Mouse (Mus musculus): ENCODE measurements around the gene Eci3. TPM values are rescaled to one million over a fixed set of nuclear protein-coding genes. Genes with fewer than 3 reads are reported as not detected.
A peak's percentile ranks its signal among the peaks of the same experiment; 100 is the strongest.
"Not testable (repeated sequence)": the region's sequence is repeated elsewhere in the genome, so short reads cannot be mapped to it uniquely, and the experiment has no call there.

Eci3 gene
- polyA plus RNA-seq (2014; fragmentation: Nextera tagmentation; extraction: Ambion mirVana), result 0.16 and 0.42 TPM in 2 replicates

DNA sequence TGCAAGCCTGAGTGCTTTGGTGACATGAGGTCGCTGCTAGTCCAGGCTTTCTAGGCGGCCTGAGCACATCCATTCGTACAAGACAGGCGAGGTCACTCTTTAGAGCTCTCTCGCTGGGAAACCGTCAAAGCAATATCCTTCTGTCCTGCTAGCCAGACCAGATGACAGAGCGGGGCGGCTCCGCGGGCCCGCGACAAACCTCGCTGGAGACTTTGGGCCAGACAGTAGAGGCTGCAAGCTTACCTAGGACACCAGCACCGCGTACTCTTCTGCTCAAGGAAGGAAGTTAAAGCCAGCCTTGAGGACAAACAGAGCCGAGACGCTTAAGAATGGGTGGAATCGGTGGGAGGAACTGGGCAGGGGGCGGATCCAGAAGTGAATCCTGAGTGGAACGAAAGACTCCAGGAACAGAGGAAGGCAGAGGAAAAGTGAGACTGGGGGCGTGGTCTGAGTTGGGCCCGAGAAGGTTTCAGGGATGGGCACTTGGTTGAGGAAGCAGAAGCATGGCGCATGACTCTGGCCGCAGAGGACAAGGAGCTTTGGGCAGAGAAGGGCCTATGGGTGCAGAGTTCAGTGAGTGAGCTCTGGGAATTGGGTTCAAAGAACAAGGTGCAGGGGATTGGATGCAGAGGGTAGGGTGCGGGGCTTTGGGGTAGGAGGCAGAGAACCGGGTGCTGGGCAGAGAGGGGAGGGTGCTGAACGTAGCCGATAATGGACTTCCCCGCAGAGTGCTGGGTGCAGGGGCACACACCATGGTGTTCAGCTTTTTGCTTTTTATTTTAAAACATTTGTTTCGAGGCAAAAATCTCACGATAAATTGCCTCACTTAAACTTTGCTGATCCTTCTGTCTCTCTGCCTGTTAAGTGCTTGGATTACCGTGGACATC lies at the start of gene Eci3:
Gene Eci3 (minus strand): TSS at position 300 of the 887 bp plus-strand sequence.
- DNase-seq, result peak; percentile 49

DNA sequence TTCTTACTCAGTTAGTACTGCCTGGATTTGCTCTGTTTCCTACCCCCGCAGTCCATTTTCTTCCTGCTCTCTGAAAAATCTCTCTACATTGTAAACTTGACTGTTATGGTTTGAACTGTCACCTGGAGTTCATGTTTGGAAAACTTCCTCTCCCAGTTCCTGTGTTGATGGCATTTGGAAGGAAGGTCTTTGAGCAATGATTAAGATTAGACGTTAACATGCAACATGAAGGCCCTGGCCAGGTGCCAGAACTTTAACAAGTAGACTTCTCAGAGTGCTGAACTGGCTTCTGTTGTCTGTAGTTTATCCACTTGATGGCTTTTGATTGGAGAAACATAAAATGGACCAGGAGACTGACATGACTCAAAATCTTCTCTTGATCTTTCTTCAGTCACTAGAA lies 32.3 kb upstream of the Eci3 start:
- Histone ChIP-seq H3K9ac (replicated peaks; ENCODE audit: low read length) (no peak overlapping the region), H3K27ac (replicated peaks; ENCODE audit: low read depth, low read length) (no peak overlapping the region), H3K36me3 (ENCODE audit: control insufficient read depth, insufficient read depth, low read length) (no peaks in the 10 kb centered on the region), H3K4me3 (replicated peaks; ENCODE audit: low read depth, low read length) (no peak overlapping the region), H3K27me3 (ENCODE audit: control insufficient read depth, insufficient read depth, low read length) (no peaks in the 10 kb centered on the region), H3K9me3 (ENCODE audit: control insufficient read depth, low read length) (no peaks in the 10 kb centered on the region), H3K4me2 (ENCODE audit: low read length) (no peak overlapping the region), H3K4me1 (ENCODE audit: control insufficient read depth, insufficient read depth, low read length) (peaks cover 11% of the 10 kb centered on the region; the same call in 1 of the 2 replicates)
- ATAC-seq (ENCODE audit: low FRiP score, low TSS enrichment) (no peak), DNase-seq (peak; percentile 13)
- 78% methylated on average over 2 of the region's 2 CpGs for WGBS

More for the DNA sequence above, at the start of gene Eci3:
- Histone ChIP-seq H3K27me3 (ENCODE audit: control insufficient read depth, insufficient read depth, low read length) (peaks cover 8% of the 10 kb centered on the region; the same call in 1 of the 2 replicates), H3K4me2 (ENCODE audit: low read length) (peak within 1 kb of the TSS; percentile 63), H3K27ac (replicated peaks; ENCODE audit: low read depth, low read length) (no peak within 1 kb of the TSS), H3K4me1 (ENCODE audit: control insufficient read depth, insufficient read depth, low read length) (0 out of 2 replicates have a peak, but pooled peaks cover 3% of the 10 kb centered on the region), H3K36me3 (ENCODE audit: control insufficient read depth, insufficient read depth, low read length) (no peaks in the 10 kb centered on the region), H3K9ac (replicated peaks; ENCODE audit: low read length) (peak within 1 kb of the TSS; percentile 34; the same call in 1 of the 2 replicates), H3K9me3 (ENCODE audit: control insufficient read depth, low read length) (no peaks in the 10 kb centered on the region), H3K4me3 (replicated peaks; ENCODE audit: low read depth, low read length) (peak within 1 kb of the TSS; percentile 32)
- no peak for ATAC-seq (ENCODE audit: low FRiP score, low TSS enrichment)
- WGBS, result 2% methylated on average over 32 of the region's 32 CpGs

DNA sequence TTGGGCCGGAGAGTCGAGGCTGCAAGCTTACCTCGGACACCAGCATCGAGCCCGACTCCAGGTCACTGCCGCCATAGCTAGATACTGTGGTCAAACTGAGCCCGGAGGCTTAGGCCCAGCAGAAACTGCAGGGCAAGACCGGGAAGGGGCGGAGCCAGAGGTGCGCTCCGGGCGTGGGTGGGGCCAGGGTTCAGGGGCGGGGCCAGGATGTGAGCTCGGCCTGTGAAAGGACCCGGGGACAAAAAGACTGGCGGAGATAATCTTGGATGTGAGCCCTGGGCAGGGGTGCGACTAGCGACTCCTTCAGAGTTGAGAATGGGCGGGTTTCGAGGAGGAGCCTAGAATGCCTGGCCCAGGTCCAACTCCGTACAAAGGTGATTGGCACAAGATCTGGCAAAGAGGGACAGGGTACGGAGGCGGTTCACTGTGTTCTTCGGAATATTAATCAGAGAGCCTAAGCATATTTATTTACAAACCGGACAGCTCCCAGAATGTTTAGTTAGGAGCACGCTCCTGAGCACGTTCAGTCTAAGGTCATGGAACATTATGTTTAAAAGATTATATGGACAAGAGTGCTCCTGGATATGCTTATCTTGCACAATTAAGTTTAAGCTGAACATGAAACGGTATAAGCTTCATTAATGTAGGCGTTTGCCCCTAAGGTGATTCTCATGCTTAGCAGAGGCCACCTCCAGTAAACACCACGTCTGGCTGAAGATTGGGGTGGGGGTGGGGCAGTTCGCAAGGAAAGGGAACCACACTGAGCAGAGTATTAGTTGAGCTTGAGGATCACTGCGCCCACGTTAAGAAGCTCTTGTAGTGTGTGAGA lies 30.6 kb upstream of the Eci3 start:
- peak overlapping the region; percentile 76 for H3K27ac ChIP-seq (replicated peaks; ENCODE audit: low read depth, low read length)
- no peaks in the 10 kb centered on the region for H3K27me3 ChIP-seq (ENCODE audit: control insufficient read depth, insufficient read depth, low read length)
- ATAC-seq (ENCODE audit: low FRiP score, low TSS enrichment) (peak; percentile 97), DNase-seq (peak; percentile 93)
- peak overlapping the region; percentile 69 for H3K9ac ChIP-seq (replicated peaks; ENCODE audit: low read length)
- H3K36me3 ChIP-seq (ENCODE audit: control insufficient read depth, insufficient read depth, low read length), result peaks cover 9% of the 10 kb centered on the region
- peak overlapping the region; percentile 56 for H3K4me3 ChIP-seq (replicated peaks; ENCODE audit: low read depth, low read length)
- 1% methylated on average over 33 of the region's 33 CpGs for WGBS
- H3K4me2 ChIP-seq (ENCODE audit: low read length), result peak overlapping the region; percentile 73
- peaks cover 11% of the 10 kb centered on the region; the same call in 1 of the 2 replicates for H3K4me1 ChIP-seq (ENCODE audit: control insufficient read depth, insufficient read depth, low read length)
- no peaks in the 10 kb centered on the region for H3K9me3 ChIP-seq (ENCODE audit: control insufficient read depth, low read length)

DNA sequence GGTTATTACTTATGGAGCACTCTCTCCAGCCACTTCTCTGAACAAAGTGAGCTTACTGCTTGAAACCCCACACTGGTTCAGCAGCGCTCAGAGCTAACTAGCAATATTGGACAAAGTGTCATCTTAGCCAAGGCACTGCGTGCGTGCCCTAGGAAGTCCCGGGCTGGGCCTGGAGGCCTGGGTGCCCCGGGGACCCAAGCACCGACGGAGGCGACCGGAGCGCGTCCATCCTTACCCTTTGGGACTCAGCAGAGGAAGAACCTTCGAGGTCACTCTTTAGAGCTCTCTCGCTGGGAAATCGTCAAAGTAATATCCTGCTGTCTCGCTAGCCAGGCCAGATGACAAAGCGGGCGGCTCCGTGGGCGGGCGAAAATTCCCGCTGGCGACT lies 30.0 kb upstream of the Eci3 start:
- Histone ChIP-seq H3K36me3 (ENCODE audit: control insufficient read depth, insufficient read depth, low read length) (peaks cover 14% of the 10 kb centered on the region), H3K9me3 (ENCODE audit: control insufficient read depth, low read length) (no peaks in the 10 kb centered on the region), H3K4me1 (ENCODE audit: control insufficient read depth, insufficient read depth, low read length) (peaks cover 11% of the 10 kb centered on the region; the same call in 1 of the 2 replicates), H3K4me2 (ENCODE audit: low read length) (peak overlapping the region; percentile 73), H3K27me3 (ENCODE audit: control insufficient read depth, insufficient read depth, low read length) (no peaks in the 10 kb centered on the region), H3K4me3 (replicated peaks; ENCODE audit: low read depth, low read length) (peak overlapping the region; percentile 56), H3K27ac (replicated peaks; ENCODE audit: low read depth, low read length) (peak overlapping the region; percentile 76), H3K9ac (replicated peaks; ENCODE audit: low read length) (peak overlapping the region; percentile 69)
- peak; percentile 44 for ATAC-seq (ENCODE audit: low FRiP score, low TSS enrichment)
- 1% methylated on average over 22 of the region's 22 CpGs for WGBS
- DNase-seq, result no peak

DNA sequence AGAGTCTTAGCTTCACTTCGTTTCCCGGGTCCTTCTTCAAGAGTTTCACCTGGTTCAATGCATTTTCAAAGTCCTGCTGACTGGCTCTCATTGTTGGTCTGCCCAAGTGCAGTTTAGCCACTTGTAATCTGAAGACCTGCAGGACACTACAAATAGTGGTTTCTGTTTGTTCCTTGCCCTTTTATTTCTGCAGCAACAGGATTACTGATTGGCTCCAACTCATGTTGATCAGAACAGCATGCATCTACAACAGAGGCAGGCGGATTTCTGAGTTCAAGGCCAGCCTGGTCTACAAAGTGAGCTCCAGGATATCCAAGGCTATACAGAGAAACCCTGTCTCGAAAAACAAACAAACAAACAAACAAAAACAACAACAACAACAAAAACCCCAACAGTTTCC lies 29.5 kb upstream of the Eci3 start:
- Histone ChIP-seq H3K27me3 (ENCODE audit: control insufficient read depth, insufficient read depth, low read length) (no peaks in the 10 kb centered on the region), H3K9me3 (ENCODE audit: control insufficient read depth, low read length) (no peaks in the 10 kb centered on the region), H3K9ac (replicated peaks; ENCODE audit: low read length) (0 out of 2 replicates have a peak overlapping the region, but pooled peaks have one; percentile 5), H3K36me3 (ENCODE audit: control insufficient read depth, insufficient read depth, low read length) (peaks cover 19% of the 10 kb centered on the region), H3K27ac (replicated peaks; ENCODE audit: low read depth, low read length) (peak overlapping the region; percentile 76; the same call in 1 of the 2 replicates), H3K4me3 (replicated peaks; ENCODE audit: low read depth, low read length) (peak overlapping the region; percentile 56), H3K4me1 (ENCODE audit: control insufficient read depth, insufficient read depth, low read length) (peaks cover 11% of the 10 kb centered on the region; the same call in 1 of the 2 replicates), H3K4me2 (ENCODE audit: low read length) (peak overlapping the region; percentile 73)
- 78% methylated on average over 4 of the region's 4 CpGs for WGBS
- peak; percentile 12 for DNase-seq
- no peak for ATAC-seq (ENCODE audit: low FRiP score, low TSS enrichment)

DNA sequence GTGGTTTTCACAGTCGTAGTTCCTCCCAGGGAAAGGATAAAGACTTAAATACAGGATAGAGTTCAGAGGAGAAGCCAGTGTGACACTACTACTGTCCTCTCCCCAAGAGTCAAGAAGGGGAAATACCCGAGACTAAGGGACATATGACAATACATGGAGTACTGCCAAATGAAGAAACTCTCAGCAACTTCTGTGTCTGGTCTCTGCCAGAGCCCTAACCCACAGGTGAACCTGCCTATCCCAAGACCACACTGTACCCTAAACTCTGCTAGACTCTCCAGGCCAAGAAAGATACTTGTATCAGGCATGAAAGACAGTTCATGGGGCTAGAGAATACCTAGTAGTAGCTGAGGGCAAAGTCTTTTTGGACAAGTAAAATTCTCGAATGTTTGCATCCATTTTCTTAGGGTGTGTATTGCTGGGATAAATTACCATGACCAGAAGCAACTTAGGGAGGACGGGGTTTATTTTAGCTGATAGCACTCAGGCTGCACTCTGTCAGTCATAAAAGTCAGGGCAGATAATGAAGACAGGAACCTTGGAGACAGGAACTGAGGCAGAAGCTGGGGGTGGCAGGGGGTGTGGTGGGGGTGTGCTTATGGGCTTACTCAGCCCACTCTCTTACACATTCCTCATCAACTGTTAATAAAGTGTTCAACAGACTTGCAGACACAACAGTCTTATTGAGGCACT lies 28.1 kb upstream of the Eci3 start:
- no peak overlapping the region for H3K27ac ChIP-seq (replicated peaks; ENCODE audit: low read depth, low read length)
- 75% methylated on average over 4 of the region's 4 CpGs for WGBS

DNA sequence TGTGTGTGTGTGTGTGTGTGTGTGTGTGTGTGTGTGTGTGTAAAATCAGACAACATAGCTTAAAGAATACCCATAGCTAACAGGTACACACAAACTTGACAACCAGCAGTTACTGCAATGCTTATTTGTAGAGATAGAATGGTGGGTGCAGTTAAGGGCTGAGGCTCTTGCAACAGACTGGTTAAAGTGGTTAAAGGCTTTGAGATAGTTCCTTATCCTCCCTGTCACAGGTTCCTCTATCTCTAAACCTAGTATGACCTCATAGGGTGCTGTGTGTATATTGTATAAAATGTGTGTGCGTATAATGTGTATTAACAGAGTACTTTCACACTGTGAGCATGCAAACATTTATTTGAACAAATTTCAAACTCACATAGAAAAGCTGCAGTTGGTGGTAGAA lies 19.9 kb upstream of the Eci3 start:
- not testable (repeated sequence) for H3K9ac ChIP-seq (replicated peaks; ENCODE audit: low read length); H3K27me3 ChIP-seq (ENCODE audit: control insufficient read depth, insufficient read depth, low read length); H3K4me3 ChIP-seq (replicated peaks; ENCODE audit: low read depth, low read length); H3K9me3 ChIP-seq (ENCODE audit: control insufficient read depth, low read length); H3K4me2 ChIP-seq (ENCODE audit: low read length); H3K4me1 ChIP-seq (ENCODE audit: control insufficient read depth, insufficient read depth, low read length); ATAC-seq (ENCODE audit: low FRiP score, low TSS enrichment); H3K27ac ChIP-seq (replicated peaks; ENCODE audit: low read depth, low read length); DNase-seq
- peaks cover 61% of the 10 kb centered on the region for H3K36me3 ChIP-seq (ENCODE audit: control insufficient read depth, insufficient read depth, low read length)
- WGBS, result 100% methylated on average over 1 of the region's 1 CpGs

More for the DNA sequence above, 28.1 kb upstream of the Eci3 start:
- Histone ChIP-seq H3K4me1 (ENCODE audit: control insufficient read depth, insufficient read depth, low read length) (peaks cover 11% of the 10 kb centered on the region; the same call in 1 of the 2 replicates), H3K4me3 (replicated peaks; ENCODE audit: low read depth, low read length) (no peak overlapping the region), H3K4me2 (ENCODE audit: low read length) (0 out of 2 replicates have a peak overlapping the region, but pooled peaks have one; percentile 9), H3K9me3 (ENCODE audit: control insufficient read depth, low read length) (no peaks in the 10 kb centered on the region), H3K36me3 (ENCODE audit: control insufficient read depth, insufficient read depth, low read length) (peaks cover 32% of the 10 kb centered on the region), H3K27me3 (ENCODE audit: control insufficient read depth, insufficient read depth, low read length) (no peaks in the 10 kb centered on the region), H3K9ac (replicated peaks; ENCODE audit: low read length) (no peak overlapping the region)
- ATAC-seq (ENCODE audit: low FRiP score, low TSS enrichment), result no peak
- DNase-seq, result no peak

DNA sequence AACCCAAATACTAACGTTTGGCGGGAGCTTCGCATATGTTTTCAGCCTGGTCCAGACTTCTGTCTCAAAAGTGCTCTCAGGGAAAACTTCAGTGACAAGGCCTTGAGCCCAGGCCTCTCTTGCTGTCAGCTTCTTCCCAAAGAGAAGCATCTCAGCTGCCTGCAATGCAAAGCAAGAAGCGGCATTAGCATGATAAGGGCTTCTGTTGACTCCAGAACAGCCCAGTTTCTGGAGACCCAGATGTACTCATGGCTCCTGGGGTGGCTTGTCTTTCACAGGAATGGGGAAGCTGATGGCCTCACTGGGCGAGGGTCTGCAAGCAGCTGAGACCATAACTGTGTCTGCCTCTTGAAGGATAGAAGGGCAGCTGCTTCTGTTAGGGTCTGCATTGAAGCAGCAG lies 15.0 kb upstream of the Eci3 start:
- not testable (repeated sequence) for DNase-seq; H3K27me3 ChIP-seq (ENCODE audit: control insufficient read depth, insufficient read depth, low read length); H3K4me2 ChIP-seq (ENCODE audit: low read length); H3K4me3 ChIP-seq (replicated peaks; ENCODE audit: low read depth, low read length); H3K27ac ChIP-seq (replicated peaks; ENCODE audit: low read depth, low read length); H3K9me3 ChIP-seq (ENCODE audit: control insufficient read depth, low read length); H3K9ac ChIP-seq (replicated peaks; ENCODE audit: low read length); H3K4me1 ChIP-seq (ENCODE audit: control insufficient read depth, insufficient read depth, low read length); ATAC-seq (ENCODE audit: low FRiP score, low TSS enrichment)
- H3K36me3 ChIP-seq (ENCODE audit: control insufficient read depth, insufficient read depth, low read length), result peaks cover 46% of the 10 kb centered on the region
- 69% methylated on average over 5 of the region's 5 CpGs for WGBS

Measured in midbrain, embryonic 14.5 days (tissue).